Comparison of ENCODE assay signal across 7 mouse cellular contexts in the genomic region with DNA sequence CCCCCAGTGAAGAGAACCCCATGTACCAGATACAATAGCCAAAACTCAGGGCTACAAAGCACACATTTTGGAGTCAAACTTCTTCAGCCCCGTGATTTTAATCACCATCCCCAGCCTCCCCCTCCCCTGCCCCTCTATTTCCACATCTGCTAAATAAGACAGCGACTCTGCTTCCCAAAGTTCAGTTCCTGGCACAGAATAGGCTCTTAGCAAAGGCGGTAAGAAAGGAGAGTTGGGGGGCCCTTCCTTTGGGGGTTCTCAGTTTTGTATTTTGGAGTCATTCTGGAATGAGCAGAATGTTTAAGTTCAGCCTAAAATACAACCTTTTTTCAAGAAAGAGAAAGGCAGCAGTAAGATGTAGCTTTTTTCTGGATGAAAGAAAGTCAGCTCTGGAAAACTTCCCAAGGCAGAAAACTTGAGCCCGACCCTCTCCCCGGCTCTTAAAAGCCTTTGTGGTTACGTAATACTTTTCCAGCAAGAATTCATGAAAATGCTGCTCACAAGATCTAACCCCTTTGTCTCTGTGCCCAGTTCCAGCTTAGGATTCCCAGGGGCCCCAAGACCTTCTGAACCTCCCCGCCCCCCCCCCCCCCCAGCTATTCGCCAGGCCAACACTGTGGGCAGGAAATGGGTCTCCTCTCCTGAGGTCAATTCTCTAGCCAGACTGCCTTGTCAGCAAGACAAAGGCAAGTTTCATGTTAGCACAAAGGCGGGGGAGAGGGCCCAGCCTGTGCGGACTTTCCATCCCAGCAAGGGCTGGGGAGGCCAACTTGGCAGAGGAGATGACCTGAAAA. TPM values are rescaled to one million over a fixed set of nuclear protein-coding genes. Genes with fewer than 3 reads are reported as not detected.
DNase-seq lines count a peak whose midpoint lies in the region; ATAC-seq and TF ChIP-seq lines count a peak whose summit lies in the region.

No protein-coding gene starts in this region.

- POLR2A ChIA-PET in Patski (lab: Charles Lee) = no interaction called here

- peak overlapping the region; percentile 41 for H3K27ac ChIP-seq in forebrain, embryonic 16.5 days (ENCODE audit: low read length)
- peak overlapping the region; percentile 92 for H3K27ac ChIP-seq in hindbrain, embryonic 10.5 days
- H3K27ac ChIP-seq in midbrain, postnatal 0 days (ENCODE audit: low read depth, low read length) = peak overlapping the region; percentile 26

- no peaks in the 10 kb centered on the region; the same call in none of the 2 replicates for H3K36me3 ChIP-seq in E14TG2a.4 (ENCODE audit: insufficient read depth, low read length)
- H3K36me3 ChIP-seq in forebrain, embryonic 16.5 days (ENCODE audit: control insufficient read depth, insufficient read depth) = 0 out of 2 replicates have a peak, but pooled peaks cover 3% of the 10 kb centered on the region
- H3K36me3 ChIP-seq in hindbrain, embryonic 10.5 days = peaks cover 80% of the 10 kb centered on the region
- peaks cover 24% of the 10 kb centered on the region for H3K36me3 ChIP-seq in midbrain, postnatal 0 days (ENCODE audit: insufficient read depth, low read length)

- H3K4me1 ChIP-seq in E14TG2a.4 (replicated peaks; ENCODE audit: low read depth, low read length) = peaks cover 38% of the 10 kb centered on the region
- H3K4me1 ChIP-seq in forebrain, embryonic 16.5 days (replicated peaks; ENCODE audit: control insufficient read depth, insufficient read depth, low read length) = peaks cover 8% of the 10 kb centered on the region; the same call in 1 of the 2 replicates
- H3K4me1 ChIP-seq in hindbrain, embryonic 10.5 days (replicated peaks) = peaks cover 41% of the 10 kb centered on the region
- no peaks in the 10 kb centered on the region for H3K4me1 ChIP-seq in midbrain, postnatal 0 days (ENCODE audit: insufficient read depth, low read length)

- H3K27me3 ChIP-seq in E14TG2a.4 (ENCODE audit: insufficient read depth, low read length) = no peaks in the 10 kb centered on the region
- no peaks in the 10 kb centered on the region for H3K27me3 ChIP-seq in Patski
- no peaks in the 10 kb centered on the region for H3K27me3 ChIP-seq in forebrain, embryonic 16.5 days (replicated peaks; ENCODE audit: control insufficient read depth, insufficient read depth, low read length)
- H3K27me3 ChIP-seq in hindbrain, embryonic 10.5 days (ENCODE audit: insufficient read depth, poor library complexity, severe bottlenecking) = no peaks in the 10 kb centered on the region
- no peaks in the 10 kb centered on the region for H3K27me3 ChIP-seq in midbrain, postnatal 0 days (ENCODE audit: insufficient read depth, low read length)

- no peak overlapping the region for H3K4me2 ChIP-seq in forebrain, embryonic 16.5 days (ENCODE audit: low read length)
- no peak overlapping the region for H3K4me2 ChIP-seq in midbrain, postnatal 0 days (ENCODE audit: low read depth, low read length, poor library complexity, severe bottlenecking)

- H3K4me3 ChIP-seq in E14TG2a.4 (replicated peaks; ENCODE audit: low read length) = 0 out of 2 replicates have a peak overlapping the region, but pooled peaks have one; percentile 26
- H3K4me3 ChIP-seq in forebrain, embryonic 16.5 days (replicated peaks; ENCODE audit: low read length) = no peak overlapping the region
- H3K4me3 ChIP-seq in hindbrain, embryonic 10.5 days = peak overlapping the region; percentile 14; the same call in 1 of the 2 replicates
- no peak overlapping the region for H3K4me3 ChIP-seq in midbrain, postnatal 0 days (ENCODE audit: low read depth, low read length)

- WGBS in forebrain, embryonic 16.5 days = 4% methylated on average over 10 of the region's 10 CpGs
- 5% methylated on average over 10 of the region's 10 CpGs for WGBS in hindbrain, embryonic 10.5 days
- WGBS in midbrain, postnatal 0 days = 12% methylated on average over 10 of the region's 10 CpGs

- H3K9ac ChIP-seq in forebrain, embryonic 16.5 days (replicated peaks; ENCODE audit: low read depth, low read length) = 0 out of 2 replicates have a peak overlapping the region, but pooled peaks have one; percentile 35
- no peak overlapping the region for H3K9ac ChIP-seq in midbrain, postnatal 0 days (replicated peaks; ENCODE audit: low read length, poor library complexity, severe bottlenecking)

- CTCF ChIA-PET in Patski (lab: Charles Lee) = interaction anchor here (0.7 to 1.3 kb wide), 3 partner anchors 9 to 24 kb away, joined by 3 read pairs; no protein-coding TSS in a partner anchor

- TF ChIP-seq CTCF in E14TG2a.4 (conservative IDR thresholded peaks at IDR 0.05; ENCODE audit: low read length) (no peak), Patski (IDR thresholded peaks at IDR 0.05) (no peak)
- no peak for TF ChIP-seq CTCF in midbrain, postnatal 0 days (IDR thresholded peaks at IDR 0.05)

- no peaks in the 10 kb centered on the region for H3K9me3 ChIP-seq in E14TG2a.4 (ENCODE audit: low read length)
- no peaks in the 10 kb centered on the region for H3K9me3 ChIP-seq in forebrain, embryonic 16.5 days (ENCODE audit: control insufficient read depth, low read length)
- H3K9me3 ChIP-seq in hindbrain, embryonic 10.5 days = no peaks in the 10 kb centered on the region
- H3K9me3 ChIP-seq in midbrain, postnatal 0 days (ENCODE audit: low read length) = no peaks in the 10 kb centered on the region

- ATAC-seq in Patski = peak; percentile 39
- peak; percentile 93 for ATAC-seq in forebrain, embryonic 16.5 days
- ATAC-seq in midbrain, postnatal 0 days (ENCODE audit: low FRiP score) = peak; percentile 88

- intact Hi-C loops in left cerebral cortex, postnatal 14 days (cut with DNase I) = no loop called here

- no peak for DNase-seq in Patski (ENCODE audit: low read depth, low spot score)
- peak; percentile 88 for DNase-seq in hindbrain, embryonic 10.5 days (ENCODE audit: low spot score)
- DNase-seq in left cerebral cortex, postnatal 14 days (ENCODE audit: low spot score in 2 of 2) = peak; percentile 37 to 39
- DNase-seq in midbrain, postnatal 0 days (ENCODE audit: low spot score) = peak; percentile 78
- no peak for DNase-seq in thymus, postnatal 14 days

- in situ Hi-C loops in Patski (cut with MboI; ENCODE audit: low pct_unique_long_range_greater_than_20kb) = no loop called here

RNA-seq across cellular contexts. Expression of gene Sh3pxd2b, which starts 35.9 kb away (rescaled TPM):
- polyA plus RNA-seq in Patski (2021) = 38.4 TPM
- 16.2 and 22.4 TPM in 2 replicates for polyA plus RNA-seq in forebrain, embryonic 16.5 days (2015; fragmentation: Nextera tagmentation; extraction: Ambion mirVana)
- polyA plus RNA-seq in hindbrain, embryonic 10.5 days (2016; fragmentation: Nextera tagmentation; extraction: Ambion mirVana) = 29.7 and 30.8 TPM in 2 replicates
- 10 to 100 TPM; 20.7 to 23.2 TPM for total RNA-seq in left cerebral cortex, postnatal 14 days (2021)
- total RNA-seq in midbrain, postnatal 0 days (2014; rRNA removed) = 46.4 and 47.5 TPM in 2 replicates
- 8.6 and 8.7 TPM in 2 replicates for polyA plus RNA-seq in midbrain, postnatal 0 days (2015; fragmentation: Nextera tagmentation; extraction: Ambion mirVana)

Comparison
In these comparisons a context has a peak if more than half of its experiments do, and no peak if none do; other contexts are left out.
1. H3K4me3 ChIP-seq: peak in E14TG2a.4 (single experiment) and hindbrain, embryonic 10.5 days (single experiment); none in forebrain, embryonic 16.5 days (single experiment) and midbrain, postnatal 0 days (single experiment).
2. ATAC-seq: peak in every context shown above with its lines; median percentile 93 in forebrain, embryonic 16.5 days; 88 in midbrain, postnatal 0 days; 39 in Patski.
3. DNase-seq: peak in hindbrain, embryonic 10.5 days (single experiment), left cerebral cortex, postnatal 14 days (2 of 2) and midbrain, postnatal 0 days (single experiment); none in Patski (single experiment) and thymus, postnatal 14 days (single experiment).
4. H3K27ac ChIP-seq: peak in every context shown above with its lines; median percentile 92 in hindbrain, embryonic 10.5 days; 41 in forebrain, embryonic 16.5 days; 26 in midbrain, postnatal 0 days.